Mouse (Mus musculus): ENCODE results near the gene Homer1.

Homer1 gene

GRCm38 (mm10) chr13:93401947-93402346, 102.5 kb downstream of the Homer1 start:
- no peak for DNase-seq (ENCODE audit: low spot score)

- DNase-seq (ENCODE audit: low spot score), result no peak
These were observed 107.4 kb downstream of the Homer1 start for GRCm38 (mm10) chr13:93406855-93407254.

GRCm38 (mm10) chr13:93410343-93410742, 110.9 kb downstream of the Homer1 start:
- DNase-seq (ENCODE audit: low spot score), result no peak

- DNase-seq (ENCODE audit: low spot score), result no peak
These were observed 115.6 kb downstream of the Homer1 start for GRCm38 (mm10) chr13:93415055-93415454.

GRCm38 (mm10) chr13:93418292-93418691, 118.9 kb downstream of the Homer1 start:
- no peak for DNase-seq (ENCODE audit: low spot score)

- DNase-seq (ENCODE audit: low spot score), result no peak
These were observed 120.3 kb downstream of the Homer1 start for GRCm38 (mm10) chr13:93419779-93420178.

- no peak for DNase-seq (ENCODE audit: low spot score)
These were observed 123.8 kb downstream of the Homer1 start for GRCm38 (mm10) chr13:93423224-93423623.

GRCm38 (mm10) chr13:93427920-93428876, 128.8 kb downstream of the Homer1 start:
- peak; percentile 2 for DNase-seq (ENCODE audit: low spot score)

- no peak for DNase-seq (ENCODE audit: low spot score)
These were observed 129.8 kb downstream of the Homer1 start for GRCm38 (mm10) chr13:93429205-93429604.

- no peak for DNase-seq (ENCODE audit: low spot score)
These were observed 140.7 kb downstream of the Homer1 start for GRCm38 (mm10) chr13:93440167-93440566.

GRCm38 (mm10) chr13:93453275-93453674, 153.8 kb downstream of the Homer1 start:
- no peak for DNase-seq (ENCODE audit: low spot score)

Data from adipocyte (in vitro differentiated cells).